7 mouse cellular contexts compared by ENCODE assay signal in genomic region chr4:119852483-119852882, GRCm38 (mm10).
A peak's percentile ranks its signal among the peaks of the same experiment; 100 is the strongest.
DNase-seq lines count a peak whose midpoint lies in the region; ATAC-seq lines count a peak whose summit lies in the region.

No protein-coding gene starts in this region.

- H3K36me3 ChIP-seq in heart, embryonic 14.5 days (ENCODE audit: control insufficient read depth, insufficient read depth, low read length): no peaks in the 10 kb centered on the region
- no peaks in the 10 kb centered on the region for H3K36me3 ChIP-seq in lung, embryonic 16.5 days (ENCODE audit: control insufficient read depth, insufficient read depth, low read length)

- H3K27ac ChIP-seq in heart, embryonic 14.5 days (replicated peaks in 1 of 2; ENCODE audit: control insufficient read depth in 1 of 2, insufficient read depth in 1 of 2, low read depth in 2 of 2, low read length in 2 of 2): no peak overlapping the region
- no peak overlapping the region; the same call in 1 of the 2 replicates for H3K27ac ChIP-seq in lung, embryonic 16.5 days (ENCODE audit: low read length)

- 65% methylated on average over 8 of the region's 8 CpGs for WGBS in heart, embryonic 14.5 days
- WGBS in lung, embryonic 16.5 days: 47% methylated on average over 8 of the region's 8 CpGs

- no peak overlapping the region for H3K9ac ChIP-seq in heart, embryonic 14.5 days (ENCODE audit: low read length)
- H3K9ac ChIP-seq in lung, embryonic 16.5 days (ENCODE audit: low read length): no peak overlapping the region

- DNase-seq in 3134 (ENCODE audit: extremely low read depth, insufficient read length, low spot score) (peak; percentile 30), ES-CJ7 (ENCODE audit: low read depth, low spot score) (peak; percentile 27)
- DNase-seq in neural tube, embryonic 10.5 days (ENCODE audit: extremely low spot score, low spot score): no peak
- DNase-seq in spleen, adult 12 weeks (ENCODE audit: low spot score): no peak
- no peak for DNase-seq in retina, postnatal 1 day

- H3K4me2 ChIP-seq in heart, embryonic 14.5 days (ENCODE audit: low read length): no peak overlapping the region
- no peak overlapping the region for H3K4me2 ChIP-seq in lung, embryonic 16.5 days (ENCODE audit: low read depth, low read length)

- H3K9me3 ChIP-seq in heart, embryonic 14.5 days (ENCODE audit: control insufficient read depth, low read length): no peaks in the 10 kb centered on the region
- no peaks in the 10 kb centered on the region for H3K9me3 ChIP-seq in lung, embryonic 16.5 days (ENCODE audit: control insufficient read depth, low read length)

- H3K27me3 ChIP-seq in heart, embryonic 14.5 days (ENCODE audit: control insufficient read depth, insufficient read depth, low read length): no peaks in the 10 kb centered on the region
- no peaks in the 10 kb centered on the region for H3K27me3 ChIP-seq in lung, embryonic 16.5 days (ENCODE audit: control insufficient read depth, insufficient read depth, low read depth, low read length)

- no peak overlapping the region for H3K4me3 ChIP-seq in heart, embryonic 14.5 days (ENCODE audit: control insufficient read depth in 1 of 2, insufficient read depth in 1 of 2, low read depth in 1 of 2, low read length in 2 of 2)
- no peak overlapping the region for H3K4me3 ChIP-seq in lung, embryonic 16.5 days (ENCODE audit: low read length)

- H3K4me1 ChIP-seq in heart, embryonic 14.5 days (ENCODE audit: control insufficient read depth in 2 of 2, insufficient read depth in 2 of 2, low read length in 2 of 2): peaks cover 0 to 2% of the 10 kb centered on the region in 2 experiments; a peak in 2 of 4 replicates
- H3K4me1 ChIP-seq in lung, embryonic 16.5 days (replicated peaks; ENCODE audit: control insufficient read depth, insufficient read depth, low read length): peaks cover 12% of the 10 kb centered on the region

- ATAC-seq in heart, embryonic 14.5 days (ENCODE audit: insufficient number of reproducible peaks, insufficient read depth, low FRiP score, low read depth): peak; percentile 59; the same call in 1 of the 2 replicates
- peak; percentile 63 for ATAC-seq in lung, embryonic 16.5 days (ENCODE audit: low read depth)

Comparison
In these comparisons a context has a peak if more than half of its experiments do, and no peak if none do; other contexts are left out.
1. DNase-seq: peak in 3134 (single experiment) and ES-CJ7 (single experiment); none in neural tube, embryonic 10.5 days (single experiment), spleen, adult 12 weeks (single experiment) and retina, postnatal 1 day (single experiment).